Mouse (Mus musculus) forebrain, embryonic 11.5 days (tissue): ENCODE results near the gene Sulf2. TPM values are rescaled to one million over a fixed set of nuclear protein-coding genes. Genes with fewer than 3 reads are reported as not detected.

ENCODE experiments used
- ATAC-seq: fragments of 200-750 bp; cut with Nextera tagmentation; replicated peaks from 2 replicates; pipeline ENCODE4 v1.8.0; 2017; ENCODE audit warnings: moderate TSS enrichment; ENCODE audit not compliant: low FRiP score
- DNase-seq: peaks from one replicate; pipeline ENCODE4 v3.0.0-alpha.2; 2017; ENCODE audit warnings: low spot score
- H3K27ac ChIP-seq: fragments of 300-500 bp; sonication (generic); 2 replicates; pipeline ENCODE4 v1.5.1; 2014; ENCODE audit warnings: low read depth, low read length
- H3K27me3 ChIP-seq: fragments of 300-500 bp; sonication (generic); 2 replicates; pipeline ENCODE4 v1.6.1; 2014; ENCODE audit warnings: mild to moderate bottlenecking, low read length, mixed read lengths; ENCODE audit not compliant: control insufficient read depth, insufficient read depth
- H3K36me3 ChIP-seq: fragments of 300-500 bp; sonication (generic); 2 replicates; pipeline ENCODE4 v1.6.1; 2014; ENCODE audit warnings: mild to moderate bottlenecking, low read length, moderate library complexity, mixed read lengths; ENCODE audit not compliant: control insufficient read depth, insufficient read depth
- H3K4me1 ChIP-seq: fragments of 300-500 bp; sonication (generic); replicated peaks from 2 replicates; pipeline ENCODE4 v1.6.1; 2014; ENCODE audit warnings: low read length, mixed read lengths; ENCODE audit not compliant: control insufficient read depth, insufficient read depth
- H3K4me2 ChIP-seq: fragments of 300-500 bp; sonication (generic); 2 replicates; pipeline ENCODE4 v1.6.1; 2014; ENCODE audit warnings: low read depth, mild to moderate bottlenecking, low read length, moderate library complexity, mixed read lengths; ENCODE audit not compliant: severe bottlenecking
- H3K4me3 ChIP-seq: fragments of 300-500 bp; sonication (generic); 2 replicates; pipeline ENCODE4 v1.5.1; 2014; ENCODE audit warnings: low read depth, low read length
- H3K9ac ChIP-seq: fragments of 300-500 bp; sonication (generic); 2 replicates; pipeline ENCODE4 v1.6.1; 2014; ENCODE audit warnings: low read length
- H3K9me3 ChIP-seq: fragments of 300-500 bp; sonication (generic); 2 replicates; pipeline ENCODE4 v1.6.1; 2016; ENCODE audit warnings: low read length, mixed read lengths; ENCODE audit not compliant: control insufficient read depth
- WGBS: fragments of 180-500 bp; shearing (Covaris S2); extraction: QIAGEN DNeasy Blood & Tissue Kit; methylation state at CpG from one replicate; pipeline ENCODE4 v1.1.7; 2014; 5-methylcytosine and 5-hydroxymethylcytosine counted together
- polyA plus RNA-seq: library from polyadenylated mRNA; unstranded; fragments of >200 nt; fragmentation: Nextera tagmentation; extraction: Ambion mirVana; gene quantifications from 2 replicates; pipeline ENCODE4 v1.2.1, GENCODE M21; 2014

Gene Sulf2
- polyA plus RNA-seq, 1 experiment from 2014 or later, result 97.9 TPM

DNA sequence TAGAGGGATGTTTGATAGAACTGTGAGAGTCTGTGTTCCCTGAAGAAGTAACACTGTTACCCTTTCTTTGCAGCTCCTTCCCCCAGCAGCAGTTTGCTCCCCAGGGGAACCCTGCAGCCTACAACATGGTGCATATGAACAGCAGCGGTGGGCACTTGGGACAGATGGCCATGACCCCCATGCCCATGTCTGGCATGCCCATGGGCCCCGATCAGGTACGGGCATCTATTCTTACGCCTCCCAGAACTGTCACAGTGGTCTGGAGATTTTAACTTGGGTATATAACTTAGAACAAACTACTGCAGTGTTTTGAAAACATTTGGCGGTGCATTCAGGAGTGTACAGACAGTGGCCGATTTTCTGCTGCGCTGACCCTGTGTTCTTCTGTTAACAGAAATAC is 85.7 kb downstream of the Sulf2 start:
- Histone ChIP-seq H3K9me3 (no peaks in the 10 kb centered on the region), H3K4me3 (no peak overlapping the region), H3K27ac (no peak overlapping the region), H3K27me3 (no peaks in the 10 kb centered on the region), H3K36me3 (peaks cover 10% of the 10 kb centered on the region), H3K4me1 (no peaks in the 10 kb centered on the region), H3K4me2 (no peak overlapping the region), H3K9ac (no peak overlapping the region)
- no peak for ATAC-seq
- DNase-seq, result no peak
- WGBS, result 96% methylated on average over 7 of the region's 7 CpGs

DNA sequence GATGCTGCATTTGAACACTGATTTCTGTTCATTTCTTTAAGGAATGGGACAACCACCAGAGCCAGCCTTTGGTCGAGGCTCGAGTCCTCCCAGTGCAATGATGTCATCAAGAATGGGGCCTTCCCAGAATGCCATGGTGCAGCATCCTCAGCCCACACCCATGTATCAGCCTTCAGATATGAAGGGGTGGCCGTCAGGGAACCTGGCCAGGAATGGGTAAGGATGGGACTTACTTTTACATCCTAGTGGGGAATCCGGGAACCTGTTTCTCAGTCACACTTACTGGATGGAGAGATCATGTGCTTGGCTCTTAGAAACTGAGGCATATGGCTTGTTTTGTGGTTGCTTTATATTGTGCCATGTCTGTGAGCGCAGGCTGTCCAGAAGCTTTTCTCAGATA is 86.3 kb downstream of the Sulf2 start:
- peaks cover 10% of the 10 kb centered on the region for H3K36me3 ChIP-seq
- H3K27ac ChIP-seq, result no peak overlapping the region
- no peaks in the 10 kb centered on the region for H3K4me1 ChIP-seq
- no peak overlapping the region for H3K9ac ChIP-seq
- 88% methylated on average over 5 of the region's 5 CpGs for WGBS
- H3K4me2 ChIP-seq, result no peak overlapping the region
- DNase-seq (no peak), ATAC-seq (no peak)
- no peak overlapping the region for H3K4me3 ChIP-seq
- H3K27me3 ChIP-seq, result no peaks in the 10 kb centered on the region
- no peaks in the 10 kb centered on the region for H3K9me3 ChIP-seq

DNA sequence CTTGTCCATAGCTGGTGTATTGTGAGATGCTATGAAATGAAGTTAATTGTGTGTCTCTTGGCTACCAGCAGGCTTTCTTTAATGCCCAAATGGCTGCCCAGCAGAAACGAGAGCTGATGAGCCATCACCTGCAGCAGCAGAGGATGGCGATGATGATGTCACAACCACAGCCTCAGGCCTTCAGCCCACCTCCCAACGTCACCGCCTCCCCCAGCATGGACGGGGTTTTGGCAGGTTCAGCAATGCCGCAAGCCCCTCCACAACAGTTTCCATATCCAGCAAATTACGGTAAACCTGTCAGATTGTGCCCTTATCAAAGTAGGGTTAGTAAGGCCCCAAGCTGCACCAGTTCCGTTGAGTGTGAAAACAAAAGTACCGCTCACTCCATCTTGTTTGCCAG is 87.2 kb downstream of the Sulf2 start:
- 91% methylated on average over 9 of the region's 9 CpGs for WGBS

DNA sequence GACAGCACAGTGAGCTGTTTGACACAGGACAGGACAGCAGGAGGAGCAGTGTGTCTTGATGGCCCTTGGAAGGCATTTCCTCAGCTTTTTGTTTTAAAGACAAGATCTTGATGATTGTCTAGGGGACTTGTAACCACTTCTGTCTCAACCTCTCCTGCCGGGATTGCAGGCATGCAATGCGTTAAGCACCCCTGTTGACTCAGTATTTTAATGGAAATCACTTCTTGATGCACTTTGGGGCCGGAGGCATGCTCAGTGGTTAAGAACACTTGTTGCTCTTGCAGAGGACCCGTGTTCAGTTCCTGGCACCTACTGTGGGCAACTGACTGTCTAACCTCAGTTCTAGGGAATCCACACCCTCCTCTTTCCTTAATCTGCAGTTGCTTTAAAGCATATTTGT is 89.0 kb downstream of the Sulf2 start:
- ATAC-seq (no peak), DNase-seq (no peak)
- no peaks in the 10 kb centered on the region for H3K9me3 ChIP-seq
- no peak overlapping the region for H3K4me2 ChIP-seq
- no peak overlapping the region for H3K27ac ChIP-seq
- H3K27me3 ChIP-seq, result no peaks in the 10 kb centered on the region
- no peak overlapping the region for H3K9ac ChIP-seq
- peaks cover 10% of the 10 kb centered on the region for H3K36me3 ChIP-seq
- 82% methylated on average over 4 of the region's 4 CpGs for WGBS
- no peak overlapping the region for H3K4me3 ChIP-seq
- H3K4me1 ChIP-seq, result no peaks in the 10 kb centered on the region

More for the DNA sequence above, 87.2 kb downstream of the Sulf2 start:
- Histone ChIP-seq H3K36me3 (peaks cover 10% of the 10 kb centered on the region), H3K27ac (no peak overlapping the region), H3K4me3 (no peak overlapping the region), H3K4me2 (no peak overlapping the region), H3K4me1 (no peaks in the 10 kb centered on the region), H3K9ac (no peak overlapping the region), H3K9me3 (no peaks in the 10 kb centered on the region), H3K27me3 (no peaks in the 10 kb centered on the region)
- DNase-seq (no peak), ATAC-seq (no peak)

DNA sequence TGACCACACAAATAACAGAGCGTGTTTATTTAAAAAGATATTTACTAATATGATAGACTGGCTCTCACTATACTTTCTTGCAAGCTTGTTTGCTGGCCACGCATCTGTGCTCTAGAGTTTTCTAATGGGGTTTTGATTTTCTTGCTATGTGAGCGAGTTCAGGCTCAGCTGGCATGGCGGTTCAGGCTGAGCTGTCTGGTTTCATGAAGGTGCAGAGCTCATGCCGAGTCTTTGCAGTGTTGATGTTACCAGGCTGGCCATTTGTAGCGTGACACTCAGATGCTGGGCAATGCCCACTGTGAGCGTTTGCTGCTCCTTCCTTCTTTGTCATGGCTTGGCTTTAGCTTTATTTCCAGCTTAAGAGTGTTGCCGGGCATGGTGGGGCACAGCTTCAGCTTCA is 93.0 kb downstream of the Sulf2 start:
- Histone ChIP-seq H3K36me3 (peaks cover 2% of the 10 kb centered on the region; the same call in 1 of the 2 replicates), H3K9ac (no peak overlapping the region), H3K27ac (no peak overlapping the region), H3K9me3 (no peaks in the 10 kb centered on the region), H3K4me2 (no peak overlapping the region), H3K4me1 (no peaks in the 10 kb centered on the region), H3K27me3 (no peaks in the 10 kb centered on the region), H3K4me3 (no peak overlapping the region)
- ATAC-seq (no peak), DNase-seq (no peak)
- 92% methylated on average over 8 of the region's 8 CpGs for WGBS

DNA sequence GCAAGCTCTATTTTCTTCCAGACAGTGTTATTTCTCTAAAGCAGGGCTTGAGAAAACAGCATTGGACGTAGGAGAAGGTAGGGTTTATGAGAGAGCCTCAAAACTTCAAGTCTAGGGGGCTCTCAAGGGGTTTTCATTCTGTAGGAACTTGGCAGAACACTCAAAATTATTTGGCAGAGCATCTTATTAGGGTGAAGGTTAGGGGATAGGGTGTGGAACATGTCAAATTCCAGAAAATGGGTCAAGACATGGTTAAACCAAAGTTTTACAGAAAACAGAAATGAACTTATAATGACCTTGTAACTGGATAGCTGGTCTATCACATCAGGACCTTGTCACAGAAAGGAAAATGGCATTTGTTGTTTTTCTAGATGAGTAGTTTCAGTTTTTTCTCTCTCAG is 93.5 kb downstream of the Sulf2 start:
- H3K4me1 ChIP-seq, result no peaks in the 10 kb centered on the region
- peaks cover 2% of the 10 kb centered on the region; the same call in 1 of the 2 replicates for H3K36me3 ChIP-seq
- no peak overlapping the region for H3K4me2 ChIP-seq
- DNase-seq, result no peak
- WGBS, result 88% methylated on average over 1 of the region's 1 CpGs
- no peaks in the 10 kb centered on the region for H3K27me3 ChIP-seq
- no peak overlapping the region for H3K9ac ChIP-seq
- H3K9me3 ChIP-seq, result no peaks in the 10 kb centered on the region
- no peak overlapping the region for H3K27ac ChIP-seq
- no peak overlapping the region for H3K4me3 ChIP-seq
- ATAC-seq, result no peak

DNA sequence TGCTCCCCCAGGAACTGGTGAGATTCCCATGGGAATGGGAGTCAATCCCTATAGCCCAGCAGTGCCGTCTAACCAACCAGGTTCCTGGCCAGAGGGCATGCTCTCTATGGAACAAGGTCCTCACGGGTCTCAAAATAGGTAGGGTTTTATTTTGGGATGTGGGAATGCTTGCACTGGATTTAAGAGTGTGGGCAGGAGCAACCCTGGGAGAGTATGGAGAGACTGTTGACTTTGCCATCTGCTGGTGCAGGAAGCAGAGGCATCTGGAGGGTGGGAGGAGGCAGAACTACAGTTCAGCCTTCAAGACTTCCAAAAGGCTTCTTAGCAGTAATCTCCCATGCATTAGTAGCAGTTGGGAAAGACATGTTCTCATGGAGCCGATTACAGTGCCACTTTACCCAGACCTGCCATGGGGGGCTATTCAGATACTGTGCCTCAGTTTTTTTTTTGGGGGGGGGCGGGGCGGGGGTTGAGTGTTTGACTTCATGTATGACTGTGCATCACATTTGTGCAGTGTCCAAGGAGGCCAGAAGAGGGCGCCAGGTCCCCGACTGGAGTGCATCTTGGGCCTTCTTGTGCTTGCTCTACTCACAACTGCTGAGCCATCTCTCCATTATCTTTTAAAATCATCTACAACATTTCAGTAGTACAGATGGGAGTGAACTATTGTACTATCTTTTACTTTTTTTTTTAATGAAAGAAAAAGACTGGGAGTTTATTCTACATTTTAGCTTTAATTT is 95.6 kb downstream of the Sulf2 start:
- DNase-seq, result no peak
- 85% methylated on average over 7 of the region's 7 CpGs for WGBS

DNA sequence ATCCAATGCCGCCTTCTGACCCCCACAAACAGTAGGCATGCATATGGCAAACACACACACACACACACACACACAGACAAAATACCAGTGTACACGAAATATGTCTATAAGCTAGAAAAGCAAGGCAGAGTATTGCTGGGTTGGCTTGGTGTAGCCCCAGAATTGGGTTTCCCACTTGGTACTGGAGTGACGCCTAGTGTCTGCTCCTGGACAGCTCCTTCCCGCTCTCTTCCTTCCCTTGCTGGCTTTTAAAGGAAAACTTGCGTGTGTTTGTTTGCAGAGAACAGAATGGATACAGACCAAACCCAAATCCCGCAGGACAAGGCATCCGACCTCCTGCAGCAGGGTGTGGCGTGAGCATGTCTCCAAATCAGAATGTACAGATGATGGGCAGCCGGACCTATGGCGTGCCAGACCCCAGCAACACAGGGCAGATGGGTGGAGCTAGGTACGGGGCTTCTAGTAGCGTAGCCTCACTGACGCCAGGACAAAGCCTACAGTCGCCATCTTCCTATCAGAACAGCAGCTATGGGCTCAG is 101.4 kb downstream of the Sulf2 start:
- no peak for ATAC-seq
- Histone ChIP-seq H3K36me3 (peaks cover 3% of the 10 kb centered on the region; the same call in 1 of the 2 replicates), H3K9ac (no peak overlapping the region), H3K27ac (no peak overlapping the region), H3K4me2 (no peak overlapping the region), H3K9me3 (no peaks in the 10 kb centered on the region), H3K27me3 (no peaks in the 10 kb centered on the region), H3K4me1 (no peaks in the 10 kb centered on the region), H3K4me3 (no peak overlapping the region)
- no peak for DNase-seq
- WGBS, result 93% methylated on average over 14 of the region's 14 CpGs

More for the DNA sequence above, 95.6 kb downstream of the Sulf2 start:
- no peaks in the 10 kb centered on the region for H3K4me1 ChIP-seq
- no peaks in the 10 kb centered on the region for H3K9me3 ChIP-seq
- no peak overlapping the region for H3K4me2 ChIP-seq
- H3K27ac ChIP-seq, result no peak overlapping the region
- H3K36me3 ChIP-seq, result no peaks in the 10 kb centered on the region; the same call in 1 of the 2 replicates
- ATAC-seq, result no peak
- no peak overlapping the region for H3K4me3 ChIP-seq
- no peaks in the 10 kb centered on the region for H3K27me3 ChIP-seq
- no peak overlapping the region for H3K9ac ChIP-seq

DNA sequence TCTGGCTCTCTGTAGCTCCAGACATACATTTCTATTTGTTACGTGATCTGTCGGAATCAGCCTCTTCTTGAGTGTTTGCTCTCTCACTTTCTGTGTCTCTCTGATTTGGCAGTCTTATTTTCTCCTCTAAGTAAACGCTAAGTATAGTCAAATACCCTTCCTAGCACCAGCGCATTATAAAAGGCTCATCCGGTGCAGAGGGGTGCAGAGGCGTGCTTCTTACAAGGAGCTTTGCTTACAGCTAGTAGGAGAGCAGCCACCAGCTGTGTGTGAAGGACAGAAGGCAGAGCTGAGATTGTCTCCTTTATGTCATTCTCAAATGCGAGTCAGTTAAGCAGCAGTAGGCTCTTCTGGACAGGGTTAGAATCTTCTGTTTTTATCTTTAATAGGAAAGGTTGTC is 103.5 kb downstream of the Sulf2 start:
- Histone ChIP-seq H3K9ac (no peak overlapping the region), H3K27ac (no peak overlapping the region), H3K4me1 (no peaks in the 10 kb centered on the region), H3K36me3 (peaks cover 3% of the 10 kb centered on the region; the same call in 1 of the 2 replicates), H3K4me2 (no peak overlapping the region), H3K4me3 (no peak overlapping the region), H3K9me3 (no peaks in the 10 kb centered on the region), H3K27me3 (no peaks in the 10 kb centered on the region)
- ATAC-seq, result no peak
- DNase-seq, result no peak
- WGBS, result 90% methylated on average over 7 of the region's 7 CpGs
